Mouse (Mus musculus) intestine, embryonic 14.5 days (tissue): ENCODE data around the gene Ccdc173. TPM values are rescaled to one million over a fixed set of nuclear protein-coding genes. Genes with fewer than 3 reads are reported as not detected.

Source experiments
- polyA plus RNA-seq: library from polyadenylated mRNA; unstranded; fragments of >200 nt; fragmentation: Nextera tagmentation; extraction: Ambion mirVana; gene quantifications from 2 replicates; pipeline ENCODE4 v1.2.1, GENCODE M21; 2014

Gene Ccdc173
- polyA plus RNA-seq, 1 experiment from 2014 or later, result 1.5 TPM

Other genes starting within 250 kb of the Ccdc173 start
- 1.2 and 1.6 TPM in 2 replicates for gene Lrp2, start 203.5 kb downstream of the Ccdc173 start, polyA plus RNA-seq
- gene Bbs5, start 142.4 kb downstream of the Ccdc173 start, polyA plus RNA-seq, result 9.1 and 17.8 TPM in 2 replicates
- 0.11 and 0.16 TPM in 2 replicates for gene Klhl41, start 119.5 kb downstream of the Ccdc173 start, polyA plus RNA-seq
- 14.9 and 17.5 TPM in 2 replicates for gene Fastkd1, start 76.1 kb downstream of the Ccdc173 start, polyA plus RNA-seq
- 100 and 115 TPM in 2 replicates for gene Ppig, start 67.0 kb downstream of the Ccdc173 start, polyA plus RNA-seq
- gene Phospho2, start within 50 bp of the Ccdc173 start, polyA plus RNA-seq, result 24.6 and 24.8 TPM in 2 replicates
- gene Klhl23, start 32.4 kb upstream of the Ccdc173 start, polyA plus RNA-seq, result 38.4 and 42.1 TPM in 2 replicates
- gene Ssb, start 72.0 kb upstream of the Ccdc173 start, polyA plus RNA-seq, result 277 and 312 TPM in 2 replicates
- gene Mettl5, start 96.0 kb upstream of the Ccdc173 start, polyA plus RNA-seq, result 41.3 and 42.7 TPM in 2 replicates
- gene Ubr3, start 107.7 kb upstream of the Ccdc173 start, polyA plus RNA-seq, result 17.1 and 19.0 TPM in 2 replicates
- gene Myo3b, start 249.6 kb upstream of the Ccdc173 start, polyA plus RNA-seq, result 0.07 and 0.30 TPM in 2 replicates